Mouse (Mus musculus) CH12.LX (cell line): ENCODE measurements around the gene Actr1a. TPM values are rescaled to one million over a fixed set of nuclear protein-coding genes. Genes with fewer than 3 reads are reported as not detected.
A peak's percentile ranks its signal among the peaks of the same experiment; 100 is the strongest.

Source experiments
- DNase-seq: peaks from one replicate; pipeline ENCODE4 v3.0.0-alpha.2; 2013; ENCODE audit errors: extremely low read depth
- H3K27ac ChIP-seq: 2 replicates; pipeline ENCODE4 v1.5.1; 2012; ENCODE audit warnings: low read depth, mild to moderate bottlenecking, control low read depth, moderate library complexity; ENCODE audit not compliant: insufficient read depth
- H3K27me3 ChIP-seq: replicated peaks from 2 replicates; pipeline ENCODE3; 2012; ENCODE audit warnings: inconsistent platforms
- H3K36me3 ChIP-seq, 2 experiments: replicated peaks in 1 of 2; 2 replicates each; pipeline versions ENCODE3 to v1.6.1; 2012; ENCODE audit warnings: inconsistent platforms in 1 of 2, low read length in 1 of 2, mild to moderate bottlenecking in 1 of 2, mixed read lengths in 1 of 2, moderate library complexity in 1 of 2; ENCODE audit not compliant: control insufficient read depth in 1 of 2, insufficient read depth in 1 of 2
- H3K4me1 ChIP-seq, 2 experiments: 2 replicates each; pipeline ENCODE4 v1.6.1; 2012; ENCODE audit warnings: inconsistent platforms in 1 of 2, moderate library complexity in 1 of 2; ENCODE audit not compliant: insufficient read depth in 2 of 2, control insufficient read depth in 1 of 2
- H3K4me2 ChIP-seq: 2 replicates; pipeline ENCODE4 v1.6.1; 2012; ENCODE audit warnings: low read depth, mild to moderate bottlenecking, control low read depth; ENCODE audit not compliant: poor library complexity, insufficient read depth, severe bottlenecking
- H3K4me3 ChIP-seq, 3 experiments: fragments of 150-350 bp in 1 of 3; sonication (generic) in 1 of 3; replicated peaks in 1 of 3; 2 replicates each; pipeline versions ENCODE3 to v1.5.1; 2011 to 2012; ENCODE audit warnings: low read depth in 2 of 3, low read length in 2 of 3, mild to moderate bottlenecking in 2 of 3, moderate library complexity in 2 of 3, control low read depth in 1 of 3, improper control_type of control experiment in 1 of 3, inconsistent platforms in 1 of 3, mixed read lengths in 1 of 3; ENCODE audit not compliant: poor library complexity in 1 of 3
- H3K79me2 ChIP-seq: replicated peaks from 2 replicates; pipeline ENCODE4 v1.6.1; 2012; ENCODE audit warnings: mild to moderate bottlenecking, moderate library complexity; ENCODE audit not compliant: control insufficient read depth, poor library complexity, insufficient read depth, severe bottlenecking; ENCODE audit errors: extremely low read depth
- H3K9ac ChIP-seq: 2 replicates; pipeline ENCODE4 v1.6.1; 2012; ENCODE audit warnings: low read depth, mild to moderate bottlenecking, control low read depth, moderate library complexity; ENCODE audit not compliant: insufficient read depth
- H3K9me3 ChIP-seq: replicated peaks from 2 replicates; pipeline ENCODE3; 2012; ENCODE audit warnings: low read length, inconsistent platforms, mixed read lengths
- BHLHE40 ChIP-seq: IDR thresholded peaks from 2 replicates; pipeline ENCODE4 v1.6.1; 2011; ENCODE audit warnings: mild to moderate bottlenecking, low read depth, low read length, improper control_type of control experiment
- CHD1 ChIP-seq: IDR thresholded peaks from 2 replicates; pipeline ENCODE4 v1.6.1; 2012; ENCODE audit warnings: low read depth, low read length, improper control_type of control experiment, inconsistent platforms
- CHD2 ChIP-seq: IDR thresholded peaks from 2 replicates; pipeline ENCODE4 v1.6.1; 2011; ENCODE audit warnings: low read length, improper control_type of control experiment
- ELF1 ChIP-seq: IDR thresholded peaks from 2 replicates; pipeline ENCODE4 v1.6.1; 2014; ENCODE audit warnings: low read depth, mild to moderate bottlenecking, inconsistent platforms, low read length, improper control_type of control experiment
- EP300 ChIP-seq: IDR thresholded peaks from 2 replicates; pipeline ENCODE4 v1.6.1; 2011; ENCODE audit warnings: low read length, improper control_type of control experiment
- ETS1 ChIP-seq: conservative IDR thresholded peaks from 2 replicates; pipeline ENCODE4 v1.6.1; 2012; ENCODE audit warnings: low read depth, mild to moderate bottlenecking, inconsistent platforms, low read length, improper control_type of control experiment, moderate library complexity
- GABPA ChIP-seq: IDR thresholded peaks from 2 replicates; pipeline ENCODE4 v1.6.1; 2012; ENCODE audit warnings: low read depth, low read length, improper control_type of control experiment, inconsistent platforms; ENCODE audit not compliant: insufficient replicate concordance
- HCFC1 ChIP-seq: IDR thresholded peaks from 2 replicates; pipeline ENCODE4 v1.6.1; 2012; ENCODE audit warnings: low read depth, mild to moderate bottlenecking, inconsistent platforms, low read length, improper control_type of control experiment
- JUN ChIP-seq: IDR thresholded peaks from 2 replicates; pipeline ENCODE4 v1.6.1; 2011; ENCODE audit warnings: low read depth, mild to moderate bottlenecking, low read length, improper control_type of control experiment, moderate library complexity; ENCODE audit not compliant: insufficient read depth
- JUND ChIP-seq: conservative IDR thresholded peaks from 2 replicates; pipeline ENCODE4 v1.6.1; 2011; ENCODE audit warnings: low read depth, low read length, improper control_type of control experiment
- MAFK ChIP-seq: IDR thresholded peaks from 2 replicates; pipeline ENCODE4 v1.6.1; 2011; ENCODE audit warnings: low read length, improper control_type of control experiment; ENCODE audit not compliant: insufficient replicate concordance
- NELFE ChIP-seq: IDR thresholded peaks from 2 replicates; pipeline ENCODE4 v1.6.1; 2011; ENCODE audit warnings: low read depth, low read length, improper control_type of control experiment
- PAX5 ChIP-seq: IDR thresholded peaks from 2 replicates; pipeline ENCODE4 v1.6.1; 2012; ENCODE audit warnings: low read length, inconsistent platforms, mixed read lengths
- POLR2A ChIP-seq: IDR thresholded peaks from 2 replicates; pipeline ENCODE4 v1.6.1; 2011; ENCODE audit warnings: low read depth, mild to moderate bottlenecking, improper control_type of control experiment, low read length
- RAD21 ChIP-seq: IDR thresholded peaks from 2 replicates; pipeline ENCODE4 v1.6.1; 2011; ENCODE audit warnings: low read depth, mild to moderate bottlenecking, low read length, improper control_type of control experiment, moderate library complexity
- RCOR1 ChIP-seq: conservative IDR thresholded peaks from 2 replicates; pipeline ENCODE4 v1.6.1; 2012; ENCODE audit warnings: low read depth, mild to moderate bottlenecking, inconsistent platforms, low read length, improper control_type of control experiment
- SMC3 ChIP-seq: IDR thresholded peaks from 2 replicates; pipeline ENCODE4 v1.6.1; 2011; ENCODE audit warnings: low read depth, low read length, improper control_type of control experiment
- TBP ChIP-seq: conservative IDR thresholded peaks from 2 replicates; pipeline ENCODE4 v1.6.1; 2011; ENCODE audit warnings: low read depth, low read length, improper control_type of control experiment
- TCF12 ChIP-seq: IDR thresholded peaks from 2 replicates; pipeline ENCODE4 v1.6.1; 2014; ENCODE audit warnings: low read depth, mild to moderate bottlenecking, inconsistent platforms, low read length, improper control_type of control experiment
- ZC3H11A ChIP-seq: IDR thresholded peaks from 2 replicates; pipeline ENCODE4 v1.6.1; 2012; ENCODE audit warnings: low read depth, mild to moderate bottlenecking, inconsistent platforms, low read length, improper control_type of control experiment
- ZNF384 ChIP-seq: IDR thresholded peaks from 2 replicates; pipeline ENCODE4 v1.6.1; 2012; ENCODE audit warnings: low read depth, low read length, improper control_type of control experiment, inconsistent platforms
- dilution Hi-C: fragments of 300-500 bp; cut with MboI; formaldehyde crosslinking; loops from 2 replicates; pipeline ENCODE4 v1.14.3; 2020; ENCODE audit warnings: low sequenced_read_pairs; ENCODE audit not compliant: extremely low pct_unique_long_range_greater_than_20kb, extremely low pct_ligation_motif_present
- in situ Hi-C: fragments of 300-500 bp; cut with MboI; formaldehyde crosslinking; loops from 3 replicates; pipeline ENCODE4 v1.14.3; 2019; ENCODE audit warnings: low sequenced_read_pairs, low pct_ligation_motif_present, low pct_unique_long_range_greater_than_20kb, mixed read lengths
- polyA plus RNA-seq: library from polyadenylated mRNA; unstranded; fragments of >175 nt; gene quantifications from 2 replicates; pipeline ENCODE4 v1.2.1, GENCODE M21; 2012; ENCODE audit warnings: low read depth; ENCODE audit not compliant: insufficient read length
- total RNA-seq, 2 experiments: library from RNA; depleted of rRNA; stranded (reverse); fragments of 300-350 nt in 1 of 2; fragments of >200 nt in 1 of 2; gene quantifications; 2 replicates each; pipeline ENCODE4 v1.2.3; 2012 to 2014

Actr1a gene
- total and polyA plus RNA-seq, 3 experiments, result 69.4 to 88.4 (median 75.7) TPM

DNA sequence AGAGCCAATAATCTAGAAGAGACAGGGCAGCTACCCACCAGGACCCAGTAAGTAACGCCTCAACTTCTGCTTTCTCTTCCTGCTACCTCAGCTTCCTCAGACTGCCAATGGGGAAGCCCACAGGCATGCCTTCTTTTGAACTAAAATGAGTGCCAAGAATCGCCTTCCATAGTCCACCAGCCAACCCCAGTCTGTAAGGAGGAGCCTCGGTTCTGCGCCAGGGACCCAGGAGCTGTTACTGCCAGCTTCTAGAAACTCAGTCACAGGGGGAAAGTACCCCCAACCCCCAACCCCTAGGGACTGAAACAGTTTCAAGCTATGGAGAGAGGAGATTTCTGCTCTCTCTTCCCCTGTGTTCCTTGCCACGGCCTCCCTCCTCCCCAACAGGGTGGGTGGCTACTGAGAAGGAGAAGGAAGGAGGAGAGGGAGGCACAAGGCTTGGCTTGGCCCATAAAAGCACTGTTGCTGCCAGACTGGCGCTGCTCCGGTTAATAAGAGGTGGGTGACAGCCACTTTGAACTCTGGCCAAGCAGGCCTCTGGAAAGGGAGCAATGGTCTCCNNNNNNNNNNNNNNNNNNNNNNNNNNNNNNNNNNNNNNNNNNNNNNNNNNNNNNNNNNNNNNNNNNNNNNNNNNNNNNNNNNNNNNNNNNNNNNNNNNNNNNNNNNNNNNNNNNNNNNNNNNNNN is 56.1 kb downstream of the Actr1a start (continued):
- TF ChIP-seq MAFK (no peak), SMC3 (no peak), BHLHE40 (no peak), HCFC1 (no peak), ZNF384 (no peak), CHD1 (no peak), CHD2 (peak; percentile 57; the same call in 1 of the 2 replicates), JUN (no peak), EP300 (peak; percentile 22), NELFE (peak; percentile 52; the same call in 1 of the 2 replicates), ETS1 (0 out of 2 replicates have a peak, but pooled peaks have one; percentile 7), PAX5 (no peak), ZC3H11A (no peak), ELF1 (peak; percentile 55), RCOR1 (no peak), JUND (no peak), GABPA (no peak), TBP (no peak)
- TF ChIP-seq, all 38 proteins: peak for 14

DNA sequence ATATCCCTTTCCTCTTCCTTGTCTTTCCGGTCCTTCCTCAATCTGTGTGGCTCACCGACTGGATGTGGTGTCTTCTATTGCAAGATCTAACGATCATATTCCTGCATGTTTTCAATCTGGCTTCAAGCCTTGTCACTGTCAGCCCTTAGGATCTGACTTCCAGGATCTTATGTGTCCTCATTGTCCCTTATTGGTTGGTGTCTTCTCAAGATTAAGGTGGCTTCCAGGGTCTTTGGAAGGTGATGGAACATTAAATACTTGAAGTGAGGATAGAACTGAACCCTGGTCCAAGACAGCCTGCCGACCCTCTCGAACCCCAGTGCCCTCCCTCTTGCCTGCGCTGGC is 56.6 kb downstream of the Actr1a start:
- TF ChIP-seq CHD1 (0 out of 2 replicates have a peak, but pooled peaks have one; percentile 54), TCF12 (no peak), RAD21 (no peak), POLR2A (no peak)
- TF ChIP-seq, all 38 proteins: peak for 1
- Histone ChIP-seq H3K4me2 (peak overlapping the region; percentile 87), H3K79me2 (0 out of 2 replicates have a peak, but pooled peaks cover 2% of the 10 kb centered on the region), H3K9ac (peak overlapping the region; percentile 79), H3K36me3 (peaks cover 0 to 16% of the 10 kb centered on the region in 2 experiments), H3K9me3 (no peaks in the 10 kb centered on the region), H3K4me1 (peaks cover 16 to 53% of the 10 kb centered on the region in 2 experiments), H3K27me3 (no peaks in the 10 kb centered on the region), H3K4me3 (peak overlapping the region; percentile 51 to 84 (median 61)), H3K27ac (peak overlapping the region; percentile 68)
- dilution Hi-C loops (no loop called here), in situ Hi-C loops (no loop called here)
- no peak for DNase-seq
